Mouse (Mus musculus): ENCODE results near the gene Cyp4f40. TPM values are rescaled to one million over a fixed set of nuclear protein-coding genes. Genes with fewer than 3 reads are reported as not detected.
"Not testable (repeated sequence)": the region's sequence is repeated elsewhere in the genome, so short reads cannot be mapped to it uniquely, and the experiment has no call there.

The Cyp4f40 gene
- polyA plus RNA-seq, 1 experiment from 2014 or later, result not detected

- H3K36me3 ChIP-seq, result no peaks in the 10 kb centered on the region
- no peaks in the 10 kb centered on the region; the same call in 1 of the 2 replicates for H3K9me3 ChIP-seq
- no peak overlapping the region for H3K4me3 ChIP-seq
- DNase-seq (ENCODE audit: low spot score), result no peak
- WGBS, result 69% methylated on average over 3 of the region's 3 CpGs
- no peak overlapping the region for H3K27ac ChIP-seq
- no peaks in the 10 kb centered on the region for H3K27me3 ChIP-seq (ENCODE audit: insufficient read depth, poor library complexity, severe bottlenecking)
- no peaks in the 10 kb centered on the region for H3K4me1 ChIP-seq
These were observed 1.7 kb upstream of the Cyp4f40 start for GRCm38 (mm10) chr17:32657041-32657440.

GRCm38 (mm10) chr17:32658246-32658645 is 454 bp upstream of the Cyp4f40 start:
- Histone ChIP-seq H3K9me3 (no peaks in the 10 kb centered on the region), H3K36me3 (no peaks in the 10 kb centered on the region), H3K27ac (no peak overlapping the region), H3K27me3 (ENCODE audit: insufficient read depth, poor library complexity, severe bottlenecking) (no peaks in the 10 kb centered on the region), H3K4me3 (no peak overlapping the region), H3K4me1 (no peaks in the 10 kb centered on the region)
- WGBS, result 65% methylated on average over 1 of the region's 1 CpGs
- no peak for DNase-seq (ENCODE audit: low spot score)

GRCm38 (mm10) chr17:32673976-32674375 is 15.3 kb downstream of the Cyp4f40 start:
- H3K27me3 ChIP-seq (ENCODE audit: insufficient read depth, poor library complexity, severe bottlenecking), result no peaks in the 10 kb centered on the region
- no peaks in the 10 kb centered on the region for H3K36me3 ChIP-seq
- no peak overlapping the region for H3K4me3 ChIP-seq
- no peak for DNase-seq (ENCODE audit: low spot score)
- no peak overlapping the region for H3K27ac ChIP-seq
- 60% methylated on average over 7 of the region's 7 CpGs for WGBS
- H3K4me1 ChIP-seq, result no peaks in the 10 kb centered on the region
- H3K9me3 ChIP-seq, result no peaks in the 10 kb centered on the region

- Histone ChIP-seq H3K27me3 (ENCODE audit: insufficient read depth, poor library complexity, severe bottlenecking) (no peaks in the 10 kb centered on the region), H3K4me3 (peak overlapping the region; percentile 33), H3K4me1 (no peaks in the 10 kb centered on the region), H3K27ac (no peak overlapping the region), H3K9me3 (no peaks in the 10 kb centered on the region), H3K36me3 (no peaks in the 10 kb centered on the region)
- 31% methylated on average over 21 of the region's 21 CpGs for WGBS
- DNase-seq (ENCODE audit: low spot score), result no peak
These were observed 17.4 kb downstream of the Cyp4f40 start for GRCm38 (mm10) chr17:32676040-32676635.

- no peak overlapping the region for H3K27ac ChIP-seq
- H3K4me1 ChIP-seq, result peaks cover 7% of the 10 kb centered on the region; the same call in 1 of the 2 replicates
- 41% methylated on average over 2 of the region's 2 CpGs for WGBS
- DNase-seq (ENCODE audit: low spot score), result no peak
- no peak overlapping the region for H3K4me3 ChIP-seq
- H3K9me3 ChIP-seq, result no peaks in the 10 kb centered on the region
- no peaks in the 10 kb centered on the region for H3K36me3 ChIP-seq
- H3K27me3 ChIP-seq (ENCODE audit: insufficient read depth, poor library complexity, severe bottlenecking), result no peaks in the 10 kb centered on the region
These were observed 21.7 kb downstream of the Cyp4f40 start for GRCm38 (mm10) chr17:32680404-32680803.

GRCm38 (mm10) chr17:32685048-32685750 is 26.5 kb downstream of the Cyp4f40 start, which contains the start of gene Cyp4f15:
TSS of gene Cyp4f15 (plus strand) at chr17:32685627.
- 24% methylated on average over 7 of the region's 7 CpGs for WGBS
- no peak for DNase-seq (ENCODE audit: low spot score)
- Histone ChIP-seq H3K36me3 (no peaks in the 10 kb centered on the region), H3K4me3 (no peak within 1 kb of the TSS), H3K4me1 (peaks cover 7% of the 10 kb centered on the region; the same call in 1 of the 2 replicates), H3K9me3 (no peaks in the 10 kb centered on the region), H3K27ac (no peak within 1 kb of the TSS), H3K27me3 (ENCODE audit: insufficient read depth, poor library complexity, severe bottlenecking) (no peaks in the 10 kb centered on the region)

- H3K4me3 ChIP-seq, result no peak overlapping the region
- 83% methylated on average over 5 of the region's 5 CpGs for WGBS
- H3K27ac ChIP-seq, result no peak overlapping the region
- H3K9me3 ChIP-seq, result no peaks in the 10 kb centered on the region
- no peaks in the 10 kb centered on the region for H3K36me3 ChIP-seq
- DNase-seq (ENCODE audit: low spot score), result no peak
- H3K27me3 ChIP-seq (ENCODE audit: insufficient read depth, poor library complexity, severe bottlenecking), result no peaks in the 10 kb centered on the region
- peaks cover 7% of the 10 kb centered on the region; the same call in 1 of the 2 replicates for H3K4me1 ChIP-seq
These were observed 28.0 kb downstream of the Cyp4f40 start for GRCm38 (mm10) chr17:32686722-32687121.

GRCm38 (mm10) chr17:32690959-32691358 is 32.3 kb downstream of the Cyp4f40 start:
- H3K4me3 ChIP-seq, result no peak overlapping the region
- no peaks in the 10 kb centered on the region for H3K27me3 ChIP-seq (ENCODE audit: insufficient read depth, poor library complexity, severe bottlenecking)
- DNase-seq (ENCODE audit: low spot score), result no peak
- H3K9me3 ChIP-seq, result no peaks in the 10 kb centered on the region
- WGBS, result 83% methylated on average over 1 of the region's 1 CpGs
- no peaks in the 10 kb centered on the region for H3K4me1 ChIP-seq
- no peaks in the 10 kb centered on the region for H3K36me3 ChIP-seq
- no peak overlapping the region for H3K27ac ChIP-seq

- Histone ChIP-seq H3K4me1 (no peaks in the 10 kb centered on the region), H3K27ac (no peak overlapping the region), H3K9me3 (peaks cover 3% of the 10 kb centered on the region; the same call in 1 of the 2 replicates), H3K36me3 (no peaks in the 10 kb centered on the region), H3K4me3 (peak overlapping the region; percentile 31; the same call in 1 of the 2 replicates), H3K27me3 (ENCODE audit: insufficient read depth, poor library complexity, severe bottlenecking) (no peaks in the 10 kb centered on the region)
- no peak for DNase-seq (ENCODE audit: low spot score)
- WGBS, result 39% methylated on average over 22 of the region's 22 CpGs
These were observed 44.1 kb downstream of the Cyp4f40 start for GRCm38 (mm10) chr17:32702826-32703225.

- H3K4me3 ChIP-seq; H3K4me1 ChIP-seq; H3K36me3 ChIP-seq; H3K27me3 ChIP-seq (ENCODE audit: insufficient read depth, poor library complexity, severe bottlenecking); H3K9me3 ChIP-seq; H3K27ac ChIP-seq; DNase-seq (ENCODE audit: low spot score): not testable (repeated sequence)
These were observed 51.8 kb downstream of the Cyp4f40 start for GRCm38 (mm10) chr17:32710541-32710940.

GRCm38 (mm10) chr17:32722151-32722550 is 63.5 kb downstream of the Cyp4f40 start:
- H3K27me3 ChIP-seq (ENCODE audit: insufficient read depth, poor library complexity, severe bottlenecking), result not testable (repeated sequence)

GRCm38 (mm10) chr17:32722771-32723170 is 64.1 kb downstream of the Cyp4f40 start:
- no peaks in the 10 kb centered on the region for H3K36me3 ChIP-seq
- no peaks in the 10 kb centered on the region for H3K9me3 ChIP-seq
- no peak overlapping the region for H3K4me3 ChIP-seq
- no peaks in the 10 kb centered on the region for H3K4me1 ChIP-seq
- no peak overlapping the region for H3K27ac ChIP-seq
- WGBS, result 81% methylated on average over 7 of the region's 7 CpGs
- no peaks in the 10 kb centered on the region for H3K27me3 ChIP-seq (ENCODE audit: insufficient read depth, poor library complexity, severe bottlenecking)
- no peak for DNase-seq (ENCODE audit: low spot score)

More at GRCm38 (mm10) chr17:32722151-32722550, 63.5 kb downstream of the Cyp4f40 start:
- 70% methylated on average over 1 of the region's 1 CpGs for WGBS
- not testable (repeated sequence) for H3K36me3 ChIP-seq; H3K4me1 ChIP-seq; H3K27ac ChIP-seq; DNase-seq (ENCODE audit: low spot score); H3K9me3 ChIP-seq; H3K4me3 ChIP-seq

- not testable (repeated sequence) for H3K4me3 ChIP-seq; H3K27ac ChIP-seq; H3K4me1 ChIP-seq; H3K9me3 ChIP-seq; H3K27me3 ChIP-seq (ENCODE audit: insufficient read depth, poor library complexity, severe bottlenecking); DNase-seq (ENCODE audit: low spot score); H3K36me3 ChIP-seq
These were observed 67.7 kb downstream of the Cyp4f40 start for GRCm38 (mm10) chr17:32726360-32726759.

Measured in heart, embryonic 10.5 days (tissue).